Mouse (Mus musculus) embryonic stem cell, embryonic (primary cell): ENCODE results near the gene Rnf11.

Source experiments
- CTCF ChIA-PET, 4 experiments: fragments of 300-600 bp in 2 of 4; fragments of 350-600 bp in 2 of 4; sonication (Branson Sonifier 250); formaldehyde crosslinking; loops; one replicate each; lab custom pipeline; 2022; ENCODE audit warnings: inconsistent platforms in 2 of 4; lab: Charles Lee
- POLR2A ChIA-PET, 4 experiments: fragments of 300-600 bp in 2 of 4; fragments of 350-600 bp in 2 of 4; sonication (Branson Sonifier 250); formaldehyde crosslinking; loops; one replicate each; lab custom pipeline; 2022; ENCODE audit warnings: antibody characterized with exemption in 4 of 4, inconsistent platforms in 1 of 4; lab: Charles Lee

Rnf11 gene

DNA sequence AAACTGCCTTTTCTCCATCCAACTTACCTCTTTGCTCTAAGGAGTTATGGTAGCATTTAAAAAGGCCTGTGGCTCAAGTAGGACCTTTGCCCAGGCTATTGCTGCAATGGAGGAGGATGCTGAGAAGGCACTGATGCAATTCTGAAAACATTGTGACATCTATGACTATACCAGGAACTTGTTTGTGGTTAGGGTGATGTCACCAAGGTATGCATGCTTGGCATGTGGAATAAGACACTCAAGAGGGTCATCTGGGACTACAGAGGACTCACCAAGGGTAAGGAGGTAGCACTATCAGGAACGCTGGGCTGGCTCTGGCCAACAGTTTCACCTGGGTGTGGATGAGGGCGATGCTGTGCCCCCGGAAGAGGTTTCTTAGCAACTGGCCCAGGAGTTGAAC is at the start of gene Rnf11:
Rnf11 (minus strand) TSS at position 108 of the 400 bp plus-strand sequence.
- POLR2A ChIA-PET = interaction anchor here in 1 of 4 experiments (0.9 kb wide), 1 partner anchor 69 kb away, joined by 3 read pairs; no protein-coding TSS in a partner anchor
- CTCF ChIA-PET = no interaction called here

DNA sequence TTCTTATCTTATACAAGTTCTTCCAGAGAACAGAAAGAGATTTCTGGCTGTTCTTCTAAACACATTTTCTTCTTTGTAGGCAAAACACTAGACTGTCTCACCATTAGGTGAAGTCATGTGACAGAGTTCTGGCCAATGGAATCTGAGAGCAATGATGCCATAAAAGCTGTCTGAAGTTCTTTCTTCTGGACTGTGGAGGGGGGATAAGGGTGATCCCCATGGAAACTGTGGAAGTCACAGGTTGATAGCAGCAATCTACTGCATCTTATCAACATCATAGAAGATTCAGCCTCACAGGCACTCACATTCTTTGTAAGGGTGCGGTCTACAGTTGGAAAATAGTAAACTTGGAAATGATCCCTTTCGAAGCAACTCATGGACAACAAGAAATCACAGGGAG is 46.6 kb upstream of the Rnf11 start, which contains the start of gene 4930522H14Rik:
4930522H14Rik (minus strand) TSS at position 187 of the 400 bp plus-strand sequence.
- POLR2A ChIA-PET = interaction anchor here in 1 of 4 experiments (0.6 kb wide), 1 partner anchor 69 kb away, joined by 3 read pairs; no protein-coding TSS in a partner anchor
- CTCF ChIA-PET = interaction anchor here in 1 of 4 experiments (0.7 kb wide), 1 partner anchor 37 kb away, joined by 4 read pairs; no protein-coding TSS in a partner anchor

DNA sequence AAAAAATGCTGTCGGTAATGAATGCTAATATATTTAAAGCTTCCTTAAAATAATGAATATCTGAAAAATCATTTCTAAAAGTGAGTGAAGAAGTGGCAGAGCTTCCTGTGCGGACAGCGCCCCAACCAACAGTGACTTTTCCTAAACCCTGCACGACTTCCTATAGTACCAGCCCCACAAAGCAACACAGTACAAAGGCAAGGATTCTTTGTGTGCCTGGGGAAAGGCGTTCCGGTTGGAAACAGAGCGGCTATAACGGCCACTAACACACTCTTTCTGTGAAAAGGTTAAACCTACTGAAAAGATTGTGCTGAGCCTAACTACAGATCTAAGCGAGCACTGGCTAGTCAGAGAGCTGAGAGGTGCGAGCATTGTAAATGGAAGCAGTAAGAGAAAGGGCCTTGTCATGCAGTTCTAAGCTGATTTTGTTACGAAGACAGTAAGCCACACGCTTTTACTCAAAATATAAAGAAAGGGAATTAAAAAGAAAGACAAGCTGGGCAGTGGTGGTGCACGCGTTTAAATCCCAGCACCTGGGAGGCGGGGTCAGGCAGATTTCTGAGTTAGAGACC is 45.8 kb upstream of the Rnf11 start:
- POLR2A ChIA-PET = no interaction called here
- CTCF ChIA-PET = no interaction called here

DNA sequence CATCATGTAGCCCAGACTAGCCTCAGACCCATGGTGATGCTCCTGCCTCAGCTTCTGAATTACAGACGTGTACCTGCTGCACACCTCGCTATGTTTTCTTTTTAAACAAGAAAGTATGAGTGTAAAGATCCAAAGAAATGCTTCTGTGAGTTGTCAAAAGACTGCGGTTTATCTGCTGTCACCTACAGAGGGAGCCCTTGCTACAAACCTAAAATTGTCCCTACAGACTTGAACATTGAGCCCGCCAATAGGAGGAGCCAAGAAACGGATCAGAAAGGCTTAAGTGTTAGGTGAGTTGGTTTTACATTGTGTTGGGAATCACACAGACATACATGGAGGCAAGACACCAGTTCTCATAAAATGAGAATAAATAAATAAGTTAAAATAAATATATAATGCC is 20.4 kb upstream of the Rnf11 start:
- CTCF ChIA-PET = interaction anchor here in 1 of 4 experiments (0.6 kb wide), 1 partner anchor 130 kb away, joined by 3 read pairs; no protein-coding TSS in a partner anchor
- POLR2A ChIA-PET = interaction anchor here in 1 of 4 experiments (1.5 kb wide), 1 partner anchor 28 kb away, joined by 3 read pairs; no protein-coding TSS in a partner anchor

DNA sequence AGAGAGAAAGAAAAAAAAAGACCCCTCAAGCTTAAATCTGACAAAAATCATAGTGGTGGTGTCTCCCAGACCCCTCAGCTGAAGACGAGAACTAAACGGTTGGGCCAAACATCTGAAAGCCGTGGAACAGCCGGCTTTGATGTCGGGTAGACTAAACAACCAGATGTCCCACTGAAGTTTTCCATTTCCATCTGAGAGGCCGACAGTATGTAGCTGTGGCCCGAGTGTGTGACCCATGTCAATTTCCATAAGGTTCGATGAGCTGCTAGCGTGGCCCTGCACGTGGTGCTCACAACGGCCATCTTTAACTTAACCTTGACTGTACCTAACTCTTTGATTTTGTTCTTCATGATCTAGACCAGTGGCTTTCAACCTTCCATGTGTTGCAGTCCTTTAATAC is 13.9 kb upstream of the Rnf11 start:
- ChIA-PET POLR2A (no interaction called here), CTCF (interaction anchor here in 1 of 4 experiments (0.6 kb wide), 1 partner anchor 521 kb away, joined by 10 read pairs; no protein-coding TSS in a partner anchor)

DNA sequence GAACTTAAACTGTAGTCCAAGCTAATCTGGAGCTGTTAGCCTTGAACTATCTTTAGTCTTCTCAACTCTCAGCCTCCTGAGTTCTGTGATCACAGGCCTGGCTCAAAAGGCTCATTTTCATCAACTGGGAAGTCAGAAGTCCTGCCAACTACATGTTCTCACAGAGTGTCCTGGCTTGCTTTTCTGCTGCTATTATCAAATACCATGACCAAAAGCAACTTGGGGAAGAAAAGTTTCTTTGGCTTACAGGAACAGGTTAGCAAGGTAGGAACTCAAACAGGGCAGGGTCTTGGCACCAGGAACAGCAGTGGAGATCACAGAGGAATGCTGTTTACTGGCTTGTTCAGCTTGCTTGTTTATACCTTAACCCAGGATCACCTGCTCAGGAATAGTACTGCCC is 9.1 kb upstream of the Rnf11 start:
- ChIA-PET POLR2A (no interaction called here), CTCF (no interaction called here)

DNA sequence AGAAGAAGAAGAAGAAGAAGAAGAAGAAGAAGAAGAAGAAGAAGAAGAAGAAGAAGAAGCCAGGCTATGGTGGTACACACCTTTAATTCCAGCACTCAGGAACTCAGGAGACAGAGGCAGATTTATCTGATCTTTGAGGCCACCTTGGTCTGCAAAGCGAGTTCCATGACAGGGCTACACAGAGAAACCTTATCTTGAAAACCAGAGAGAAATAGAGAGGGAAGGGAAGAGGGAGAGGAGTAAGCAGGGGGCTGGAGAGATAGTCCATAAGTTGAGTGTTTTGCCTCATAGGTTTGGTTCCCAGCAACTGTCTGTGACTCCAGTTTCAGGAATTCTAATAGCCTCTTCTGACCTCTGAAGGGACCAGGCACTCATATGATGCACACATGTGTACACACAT is 4.3 kb upstream of the Rnf11 start:
- CTCF ChIA-PET = interaction anchor here in 2 of 4 experiments (0.6 to 0.7 kb wide), 3 partner anchors 51 to 743 kb away, joined by 3 to 5 read pairs (median 5); no protein-coding TSS in a partner anchor
- POLR2A ChIA-PET = no interaction called here

DNA sequence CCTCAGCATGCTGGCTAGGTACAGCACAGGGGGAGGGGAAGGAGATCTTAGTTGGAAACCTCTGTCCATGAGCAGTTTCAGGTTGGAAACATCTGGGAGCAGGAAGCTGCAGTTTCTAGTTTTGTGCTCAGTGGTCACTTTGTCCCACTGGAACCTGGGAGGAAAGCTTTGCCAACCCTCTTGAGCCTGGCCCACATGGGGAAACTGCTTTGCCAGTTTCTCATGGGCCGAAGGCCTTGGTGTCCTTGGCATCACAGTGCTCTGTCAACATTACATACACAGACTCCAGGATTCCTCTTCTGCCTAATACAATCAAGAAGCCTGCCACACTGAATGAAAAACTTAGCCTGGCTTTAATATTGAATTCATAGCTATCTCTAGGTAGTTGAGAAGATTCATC is 1.8 kb downstream of the Rnf11 start:
- ChIA-PET POLR2A (interaction anchor here in 3 of 4 experiments (0.6 to 1.3 kb wide), 5 partner anchors 10 to 1426 kb away, joined by 3 to 5 read pairs (median 4); no protein-coding TSS in a partner anchor), CTCF (interaction anchor here in 2 of 4 experiments (0.6 to 1.1 kb wide), 2 partner anchors 45 to 1753 kb away, joined by 3 read pairs; no protein-coding TSS in a partner anchor)

DNA sequence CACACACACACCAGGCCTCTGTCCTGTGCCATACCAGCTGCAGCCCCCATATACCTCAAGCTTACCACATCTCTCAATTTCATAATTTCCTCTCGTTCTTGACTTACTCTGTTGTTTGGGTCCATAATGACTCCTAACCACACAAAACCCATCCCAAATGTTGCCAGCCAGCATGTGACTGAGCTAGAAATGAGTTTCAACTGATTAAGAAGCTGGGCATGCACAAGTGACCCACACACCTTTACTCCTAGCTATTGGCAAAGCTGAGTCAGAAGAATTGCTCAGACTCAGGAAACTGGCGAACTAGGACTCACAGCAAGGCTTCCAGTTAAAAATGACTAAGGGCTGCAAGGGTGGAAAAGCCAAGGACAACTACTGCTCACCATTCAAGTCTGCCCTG is 3.1 kb downstream of the Rnf11 start:
- CTCF ChIA-PET = interaction anchor here in 1 of 4 experiments (1.1 kb wide), 1 partner anchor 44 kb away, joined by 3 read pairs; no protein-coding TSS in a partner anchor
- POLR2A ChIA-PET = interaction anchor here in 1 of 4 experiments (1.0 to 1.2 kb wide), 2 partner anchors 9 to 11 kb away, joined by 3 to 4 read pairs; no protein-coding TSS in a partner anchor

DNA sequence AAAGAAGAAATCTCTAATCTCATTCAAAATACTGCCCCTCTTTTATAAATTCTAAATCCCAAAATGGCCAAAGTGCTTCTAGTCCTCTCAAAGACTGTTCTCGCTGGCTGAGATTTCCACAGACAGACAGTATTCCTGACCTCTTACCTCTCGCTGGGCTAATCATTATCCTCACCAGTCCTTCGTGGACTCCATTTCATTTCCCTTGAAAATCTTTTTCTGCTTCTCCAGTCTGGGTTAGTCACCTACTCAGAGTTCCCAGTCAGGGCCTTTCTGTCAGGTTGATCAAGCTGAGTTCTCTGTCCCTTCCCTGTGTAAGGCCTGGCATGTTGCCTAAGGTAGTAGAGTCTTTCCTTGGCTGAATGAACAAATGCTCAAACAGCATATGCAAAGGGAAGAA is 7.1 kb downstream of the Rnf11 start:
- ChIA-PET POLR2A (interaction anchor here in 2 of 4 experiments (0.8 to 2.2 kb wide), 6 partner anchors 8 to 44 kb away, joined by 3 to 8 read pairs (median 4); no protein-coding TSS in a partner anchor), CTCF (no interaction called here)

DNA sequence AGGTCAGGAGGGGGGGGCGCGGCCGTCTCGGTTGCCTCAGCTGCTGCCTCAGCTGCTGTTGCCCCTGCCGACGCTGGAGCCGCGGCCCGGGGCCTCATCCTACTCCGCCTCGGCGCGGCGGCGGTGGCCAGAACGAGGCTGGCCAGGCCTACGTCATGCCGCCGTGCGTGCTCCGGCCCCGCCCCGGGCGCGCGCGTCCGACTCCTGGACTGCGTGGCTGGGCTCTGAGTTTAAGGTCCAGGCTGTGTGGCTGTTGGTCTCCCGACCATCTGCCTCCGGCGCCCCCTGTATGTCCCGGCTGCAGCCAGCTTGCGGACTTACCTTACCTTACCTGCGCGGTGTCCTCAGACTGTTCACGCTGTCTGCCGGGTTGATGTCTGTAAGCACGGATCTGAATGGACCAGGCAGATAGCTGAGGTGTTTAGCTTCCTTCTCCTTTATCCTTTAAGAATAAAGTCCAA is 7.9 kb downstream of the Rnf11 start:
- ChIA-PET POLR2A (interaction anchor here (0.5 to 2.2 kb wide), 22 partner anchors 9 to 507 kb away, joined by 3 to 13 read pairs (median 3); no protein-coding TSS in a partner anchor), CTCF (interaction anchor here in 1 of 4 experiments (0.7 to 1.3 kb wide), 3 partner anchors 46 to 161 kb away, joined by 3 to 6 read pairs (median 4); no protein-coding TSS in a partner anchor)

DNA sequence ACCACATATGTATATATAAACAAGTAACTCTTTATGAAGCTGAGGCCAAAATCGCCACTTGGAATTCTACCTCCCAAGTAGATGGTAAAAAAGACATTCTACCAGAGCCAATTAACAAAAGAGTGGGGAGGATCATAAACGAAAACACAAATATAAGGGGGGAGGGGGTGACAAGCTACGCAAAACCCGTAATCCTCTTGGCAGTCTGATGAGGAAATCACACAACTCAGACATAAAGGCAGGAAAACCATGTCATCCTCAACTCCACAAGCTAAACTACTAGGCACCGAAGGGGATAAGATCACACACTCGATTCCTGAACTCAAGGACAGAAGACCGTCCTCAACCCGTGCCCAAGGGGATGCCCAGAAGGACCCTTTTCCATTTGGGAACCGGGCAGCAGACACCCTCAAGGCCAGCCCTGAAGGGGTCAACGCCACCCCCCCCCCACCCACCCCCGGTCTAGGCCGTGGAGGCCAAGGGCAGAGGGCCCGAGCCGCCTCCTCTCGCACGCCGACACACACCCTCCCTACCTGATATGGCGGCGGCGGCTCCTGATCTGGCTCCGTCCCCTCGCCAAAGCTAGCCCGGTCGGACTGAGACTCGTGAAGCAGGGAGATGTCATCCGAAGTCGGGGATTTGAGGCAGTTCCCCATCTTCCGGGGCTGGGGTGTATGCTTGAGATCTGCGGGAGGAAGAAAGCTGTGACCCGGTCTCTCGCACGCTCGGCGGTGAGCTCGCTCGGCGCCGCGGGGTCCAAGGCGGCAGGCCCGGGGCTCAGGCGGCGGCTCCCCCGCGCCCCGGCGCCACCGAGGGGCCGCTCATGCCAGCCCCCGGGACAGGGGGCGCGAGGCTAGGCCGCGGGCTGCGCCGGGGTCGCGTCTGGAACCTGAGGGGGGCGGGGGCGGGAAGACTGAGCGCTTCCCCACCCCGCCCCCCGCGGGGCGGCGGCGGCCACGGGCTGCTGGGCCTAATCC is 8.7 kb downstream of the Rnf11 start:
- ChIA-PET CTCF (interaction anchor here in 1 of 4 experiments (0.7 to 1.3 kb wide), 4 partner anchors 45 to 229 kb away, joined by 3 to 6 read pairs (median 4); no protein-coding TSS in a partner anchor), POLR2A (interaction anchor here (0.5 to 2.2 kb wide), 31 partner anchors 8 to 679 kb away, joined by 3 to 9 read pairs (median 3); no protein-coding TSS in a partner anchor)

DNA sequence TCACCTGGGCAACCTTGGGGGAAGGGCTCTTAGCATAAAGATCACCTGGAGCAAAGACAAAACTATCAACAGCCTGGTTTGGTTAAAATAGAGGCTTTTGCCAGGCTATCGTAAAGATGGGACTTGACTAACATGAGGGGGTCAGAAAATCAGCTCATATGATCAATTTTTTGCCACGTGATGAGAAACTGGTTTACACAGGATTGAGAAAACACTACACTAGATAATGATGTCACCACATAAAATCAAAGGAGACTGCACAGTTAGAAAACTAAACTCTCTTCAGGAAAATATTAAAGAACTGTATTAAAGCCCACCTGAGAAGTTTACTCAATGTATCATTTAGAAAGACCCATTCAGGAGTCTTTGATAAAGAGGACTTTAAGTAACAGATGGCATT is 9.4 kb downstream of the Rnf11 start:
- ChIA-PET POLR2A (interaction anchor here in 3 of 4 experiments (0.5 to 2.2 kb wide), 14 partner anchors 8 to 679 kb away, joined by 3 to 8 read pairs (median 3); no protein-coding TSS in a partner anchor), CTCF (interaction anchor here in 1 of 4 experiments (0.7 kb wide), 1 partner anchor 817 kb away, joined by 4 read pairs; no protein-coding TSS in a partner anchor)

DNA sequence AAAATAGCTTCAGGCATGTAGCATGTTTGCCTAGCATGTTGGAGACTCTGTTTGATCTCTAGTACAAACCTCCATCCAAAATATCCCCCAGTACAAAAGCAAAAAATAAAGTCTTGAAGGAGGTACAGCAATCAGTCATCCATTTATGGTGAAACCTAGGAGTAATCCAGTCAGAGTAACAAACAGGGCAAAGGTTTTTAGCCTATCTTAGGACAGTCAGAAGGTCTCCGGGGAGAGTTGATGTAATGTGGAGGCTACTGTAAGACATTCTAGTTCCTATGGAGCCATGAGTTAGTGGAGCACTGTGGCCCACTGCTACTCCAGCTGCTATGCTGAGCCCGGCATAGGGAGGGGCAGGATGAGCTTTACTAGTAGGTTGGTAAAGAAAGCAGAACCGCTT is 12.0 kb downstream of the Rnf11 start:
- CTCF ChIA-PET = interaction anchor here in 1 of 4 experiments (0.6 kb wide), 1 partner anchor 12 kb away, joined by 5 read pairs; no protein-coding TSS in a partner anchor
- POLR2A ChIA-PET = no interaction called here

DNA sequence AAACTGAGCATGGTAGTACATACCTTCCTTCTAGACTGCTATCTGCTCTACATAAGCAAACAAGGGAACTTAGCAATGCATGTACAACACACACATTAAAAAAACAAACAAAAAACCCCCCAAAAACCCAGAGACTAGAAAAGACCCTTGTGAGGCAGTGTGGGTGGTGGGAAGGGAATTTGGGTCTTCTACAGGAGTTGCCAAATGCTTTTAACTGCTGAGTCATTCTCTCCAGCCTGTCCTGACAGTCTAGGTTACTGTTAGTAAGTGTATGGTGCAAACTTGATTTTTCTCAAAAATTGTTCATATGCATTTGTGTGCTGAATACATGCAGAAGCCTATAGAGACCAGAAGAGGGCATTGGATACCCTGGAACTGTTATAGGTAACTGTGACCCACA is 12.9 kb downstream of the Rnf11 start:
- ChIA-PET POLR2A (no interaction called here), CTCF (no interaction called here)

DNA sequence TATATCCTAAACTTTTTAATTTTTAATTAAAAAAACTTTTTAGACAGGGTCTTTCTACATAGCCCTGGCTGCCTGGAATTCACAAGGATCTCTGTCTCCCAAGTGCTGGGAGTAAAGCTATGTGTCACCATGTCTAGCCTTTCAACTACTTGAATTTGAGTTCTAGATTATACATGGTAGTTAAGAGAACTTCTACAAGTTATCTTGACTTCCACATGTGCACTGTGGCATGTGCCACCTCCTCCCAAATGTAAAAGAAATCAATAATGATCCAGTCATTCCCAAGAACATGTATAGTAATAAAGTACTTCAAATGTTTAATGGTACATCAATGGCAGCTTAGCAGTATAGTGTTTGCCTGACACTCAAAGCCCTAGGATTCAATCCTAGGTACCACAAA is 16.8 kb downstream of the Rnf11 start:
- POLR2A ChIA-PET = interaction anchor here in 2 of 4 experiments (0.7 to 2.0 kb wide), 2 partner anchors 8 to 9 kb away, joined by 3 to 8 read pairs; no protein-coding TSS in a partner anchor
- CTCF ChIA-PET = no interaction called here

DNA sequence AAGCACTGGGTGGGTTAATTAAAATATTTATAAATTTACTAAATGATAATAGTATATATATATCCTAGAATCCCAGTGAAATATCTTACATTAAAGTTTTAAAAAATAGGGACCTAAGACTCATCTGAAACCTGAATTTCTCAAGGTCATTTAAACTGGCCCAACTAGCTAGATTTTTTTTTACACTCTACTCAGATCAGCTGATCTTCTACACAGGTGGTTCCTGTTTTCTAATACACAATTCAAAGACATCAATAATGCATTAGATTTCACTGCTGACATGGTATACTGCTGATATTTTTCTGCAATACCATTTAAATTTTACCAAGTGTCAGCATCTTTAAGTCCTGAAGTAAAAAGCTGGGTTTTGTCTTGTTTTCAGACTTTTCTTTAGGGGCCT is 20.6 kb downstream of the Rnf11 start:
- CTCF ChIA-PET = no interaction called here
- POLR2A ChIA-PET = no interaction called here
